Mouse (Mus musculus) neural tube, embryonic 12.5 days (tissue): Measurements from ENCODE around the gene Gm20765. TPM values are rescaled to one million over a fixed set of nuclear protein-coding genes. Genes with fewer than 3 reads are reported as not detected.

ENCODE experiments used
- polyA plus RNA-seq: library from polyadenylated mRNA; unstranded; fragments of >200 nt; fragmentation: Nextera tagmentation; extraction: Ambion mirVana; gene quantifications from 2 replicates; pipeline ENCODE4 v1.2.1, GENCODE M21; 2016

The Gm20765 gene
- polyA plus RNA-seq, 1 experiment from 2014 or later, result not detected

Other genes with a start within 250 kb of the Gm20765 start
- not detected in 2 replicates for gene Gm21293, start 42.5 kb upstream of the Gm20765 start, polyA plus RNA-seq
- gene Gm6763, start 34.0 kb upstream of the Gm20765 start, polyA plus RNA-seq, result not detected in 2 replicates
- gene Gm8764, start 25.5 kb upstream of the Gm20765 start, polyA plus RNA-seq, result not detected in 2 replicates
- not detected in 2 replicates for gene Gm21304, start 17.0 kb upstream of the Gm20765 start, polyA plus RNA-seq
- not detected in 2 replicates for gene Gm21312, start 8.5 kb upstream of the Gm20765 start, polyA plus RNA-seq
- not detected in 2 replicates for gene Gm4340, start 8.5 kb downstream of the Gm20765 start, polyA plus RNA-seq